Mouse (Mus musculus) left cerebral cortex, adult 18-20 months (tissue): Measurements from ENCODE around the gene Ltk. TPM values are rescaled to one million over a fixed set of nuclear protein-coding genes. Genes with fewer than 3 reads are reported as not detected.
"Not testable (repeated sequence)": the region's sequence is repeated elsewhere in the genome, so short reads cannot be mapped to it uniquely, and the experiment has no call there.

Source experiments
- DNase-seq, 2 experiments: peaks; one replicate each; pipeline ENCODE4 v3.0.0; 2021 to 2022; ENCODE audit warnings: low spot score in 2 of 2, mixed read lengths in 1 of 2
- total RNA-seq, 2 experiments: library from RNA; stranded (reverse); gene quantifications; 2 replicates each; pipeline ENCODE4 v1.2.3; 2021

Gene Ltk
- total RNA-seq, 2 experiments from 2014 or later: 21.4 to 22.9 TPM

DNA sequence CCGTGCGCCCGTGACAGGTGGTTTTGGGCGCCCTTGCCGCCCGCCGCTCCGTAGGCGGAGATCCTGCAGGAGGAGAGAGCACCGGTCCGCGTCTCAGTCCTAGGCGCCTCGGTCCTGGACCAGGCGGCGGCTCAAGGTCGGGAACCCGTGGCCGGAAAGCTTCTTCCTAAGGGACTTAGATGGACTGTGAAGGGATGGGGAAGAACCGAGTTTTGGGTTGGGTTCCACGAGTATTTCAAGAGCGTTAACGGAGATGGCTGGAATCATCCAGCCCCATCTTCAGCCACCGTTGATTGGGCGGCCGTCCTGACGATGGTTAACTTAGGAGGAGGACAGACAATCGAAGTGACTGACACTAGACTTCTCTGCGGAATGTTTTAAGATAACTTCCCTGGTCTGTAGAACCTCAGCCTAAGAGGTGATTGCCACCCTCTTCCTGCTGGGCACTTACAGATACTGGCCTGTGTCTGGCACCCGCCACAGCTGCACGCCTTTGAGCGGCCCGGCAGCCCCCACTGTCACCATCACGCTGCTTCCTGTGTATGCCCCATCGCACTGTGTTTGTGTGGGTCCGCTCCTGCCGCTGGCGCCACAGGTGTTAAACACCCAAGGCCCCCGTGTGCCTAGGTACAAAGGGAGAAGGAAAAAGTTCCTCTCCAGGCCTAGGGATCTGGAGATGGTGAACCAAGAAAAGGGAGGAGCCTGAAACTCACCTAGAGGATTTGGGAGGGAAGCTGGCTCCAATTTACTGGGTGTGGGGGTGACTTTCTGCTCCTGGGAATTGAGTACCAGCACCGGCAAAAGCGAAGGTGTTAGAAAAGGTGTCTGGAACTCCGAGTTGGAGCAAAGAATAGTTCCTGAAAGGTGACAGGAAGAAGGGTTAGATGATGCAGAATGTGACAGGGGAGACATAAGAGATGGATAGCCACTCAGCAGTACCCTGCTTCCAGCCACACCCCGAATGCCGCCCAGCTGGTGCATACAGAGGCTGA, 1.1 kb downstream of the Ltk start:
- DNase-seq: no peak

DNA sequence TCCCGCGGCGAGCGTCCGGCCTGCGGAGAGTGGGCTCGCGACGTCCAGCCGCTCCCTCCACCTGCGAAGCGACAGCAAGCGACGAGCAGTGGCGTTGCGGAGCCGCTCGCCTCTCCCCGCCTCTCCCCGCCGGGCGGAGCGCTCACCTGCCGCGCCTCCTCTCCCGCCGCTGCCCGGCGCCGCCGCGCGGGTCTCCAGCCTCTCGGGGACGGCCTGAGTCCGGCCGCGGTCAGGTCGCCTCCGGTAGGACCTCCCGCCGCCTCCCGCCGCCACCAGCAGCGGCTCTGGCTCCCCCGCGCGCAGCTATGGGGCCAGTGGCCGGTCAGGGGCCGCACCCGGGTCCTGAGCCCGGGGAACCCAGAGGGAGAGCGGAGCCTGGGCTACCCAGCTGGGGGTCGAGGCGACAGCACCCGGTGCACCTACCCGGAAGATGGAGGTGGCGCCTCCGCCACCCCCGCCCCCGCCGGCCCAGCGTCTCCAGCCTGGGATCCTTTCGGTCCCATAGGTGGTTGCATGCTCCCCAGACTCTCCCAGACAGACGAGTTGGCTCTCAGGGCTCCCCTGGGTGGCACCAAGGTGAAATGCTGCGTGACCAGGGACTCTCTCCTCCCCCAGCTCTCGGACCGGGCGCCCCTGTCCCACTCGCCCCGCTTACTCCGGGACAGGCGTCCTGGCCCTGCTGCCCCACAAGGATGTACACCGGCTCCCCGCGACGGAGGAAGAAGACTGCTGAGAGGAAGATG, 2.0 kb downstream of the Ltk start:
- DNase-seq: peak in 1 of 2 experiments; percentile 42

DNA sequence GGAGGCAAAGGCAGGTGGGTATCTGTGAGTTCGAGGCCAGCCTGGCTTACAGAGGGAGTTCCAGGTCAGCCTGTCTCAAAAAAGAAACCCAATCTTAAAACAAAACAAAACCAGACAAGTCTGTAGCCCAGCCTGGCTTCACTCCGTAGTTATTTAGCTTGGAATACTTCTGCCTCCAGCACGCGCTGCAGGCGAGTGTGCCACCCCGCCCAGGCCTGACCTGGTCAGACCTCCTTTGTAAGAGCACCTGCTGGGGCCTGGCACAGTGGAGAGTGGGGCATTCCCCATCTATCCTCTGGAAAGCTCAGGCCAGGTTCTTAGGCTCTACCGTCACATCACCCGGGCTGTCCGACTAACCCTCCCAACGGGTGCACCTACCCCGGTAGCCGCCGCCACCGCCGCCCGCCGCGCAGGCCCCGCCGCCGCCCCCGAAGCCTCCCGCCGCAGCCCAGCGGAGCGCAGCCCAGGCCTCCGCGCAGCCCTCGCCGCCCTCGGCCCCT, 2.6 kb downstream of the Ltk start:
- DNase-seq: no peak

DNA sequence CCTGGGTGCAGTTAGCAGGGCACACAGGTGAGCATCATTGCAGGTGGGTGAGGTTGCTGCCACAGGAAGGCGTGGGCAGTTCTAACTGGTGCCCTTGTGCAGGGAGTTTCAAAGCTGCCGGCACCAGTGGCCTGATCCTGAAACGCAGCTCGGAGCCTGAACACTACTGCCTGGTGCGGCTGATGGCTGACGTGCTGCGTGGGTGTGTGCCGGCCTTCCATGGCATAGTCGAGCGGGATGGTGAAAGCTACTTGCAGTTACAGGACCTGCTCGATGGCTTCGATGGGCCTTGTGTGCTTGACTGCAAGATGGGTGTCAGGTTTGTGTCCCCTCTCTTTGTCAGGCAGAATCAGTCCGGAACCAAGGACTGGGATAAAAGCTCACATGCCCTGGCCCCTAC, 11.0 kb downstream of the Ltk start:
- DNase-seq: peak; percentile 41 to 55

DNA sequence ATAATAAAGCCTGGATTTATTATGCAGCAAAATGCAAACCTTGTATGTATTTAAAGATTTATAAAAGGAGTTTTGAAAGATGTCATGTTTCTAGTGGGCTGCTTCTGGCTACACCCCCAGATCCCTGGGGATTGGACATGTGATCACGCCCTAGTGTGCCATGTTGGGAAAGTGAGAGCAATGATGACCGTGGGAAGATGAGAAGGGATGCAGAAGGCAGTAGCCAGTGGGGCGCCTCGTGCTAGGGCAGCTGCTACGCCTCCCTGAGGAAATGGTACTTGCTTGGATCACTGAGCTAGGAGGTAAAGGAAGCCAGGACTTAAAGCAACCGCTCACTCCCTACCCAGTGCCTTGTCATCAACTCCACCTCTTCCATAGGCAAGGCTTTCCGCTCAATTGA, 12.7 kb downstream of the Ltk start:
- DNase-seq: peak; percentile 72 to 83

DNA sequence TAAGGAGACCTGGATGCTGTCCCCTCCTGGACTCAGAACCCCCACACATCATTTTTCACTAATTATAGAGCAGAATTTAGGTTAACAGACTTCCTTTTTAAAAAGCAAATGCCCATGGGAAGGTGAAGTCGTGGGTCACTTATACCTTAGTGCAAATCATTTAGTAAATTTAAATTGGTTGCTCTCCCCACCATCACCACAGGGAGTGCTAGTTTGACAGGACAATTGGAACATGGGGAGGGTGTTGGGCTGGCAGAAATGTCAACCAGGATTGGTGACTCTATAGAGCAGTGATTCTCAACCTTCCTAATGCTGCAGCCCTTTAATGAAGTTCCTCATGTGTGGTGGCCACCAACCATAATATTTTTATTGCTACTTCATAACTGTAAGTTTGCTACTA, 14.9 kb downstream of the Ltk start:
- DNase-seq: no peak

DNA sequence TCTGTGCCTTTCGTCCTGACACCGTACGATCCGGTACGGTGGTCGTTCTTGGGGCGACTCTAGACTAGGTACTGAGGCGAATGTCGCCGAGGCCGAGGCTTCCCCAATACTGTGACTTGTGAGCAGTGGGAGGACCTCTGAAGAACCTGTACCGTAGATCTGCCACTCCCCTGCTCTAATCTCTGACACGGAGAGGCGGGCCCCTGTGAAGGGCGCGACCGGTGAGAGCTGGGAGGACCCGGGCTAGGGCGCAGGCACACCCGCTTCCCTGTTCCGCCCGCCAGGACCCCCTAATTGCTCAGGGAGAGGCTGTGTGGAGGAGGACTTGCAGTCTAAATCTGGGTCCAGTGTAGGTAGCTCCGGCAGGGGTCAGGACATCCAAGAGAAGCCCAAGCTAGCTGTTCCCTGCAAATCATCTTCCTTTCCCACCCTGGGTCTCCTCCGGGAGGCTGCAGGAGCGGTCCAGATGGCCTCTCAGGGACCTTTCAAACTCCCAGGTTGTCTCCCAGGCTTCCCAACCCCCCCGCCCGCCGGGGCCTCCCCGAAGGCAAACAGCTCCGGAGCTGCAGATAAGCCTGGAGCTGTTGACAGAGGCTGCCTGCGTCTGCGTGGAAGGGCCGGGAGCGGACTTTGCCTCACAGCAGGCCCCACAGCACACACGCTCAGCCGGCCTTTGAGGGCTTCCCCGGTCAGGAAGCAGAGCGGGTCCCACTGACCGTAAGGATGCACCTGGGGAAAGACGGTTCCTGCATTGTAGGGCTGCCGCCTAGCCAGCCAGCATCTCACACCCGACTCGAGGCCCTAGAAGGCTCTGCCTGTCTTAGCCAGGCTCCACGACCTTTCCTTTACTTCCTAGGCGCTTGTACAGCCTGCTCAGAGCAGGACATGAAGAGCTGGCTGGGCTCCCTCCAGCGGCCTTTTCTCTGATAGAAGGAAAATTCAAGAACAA, 15.8 kb downstream of the Ltk start:
- no peak for DNase-seq

DNA sequence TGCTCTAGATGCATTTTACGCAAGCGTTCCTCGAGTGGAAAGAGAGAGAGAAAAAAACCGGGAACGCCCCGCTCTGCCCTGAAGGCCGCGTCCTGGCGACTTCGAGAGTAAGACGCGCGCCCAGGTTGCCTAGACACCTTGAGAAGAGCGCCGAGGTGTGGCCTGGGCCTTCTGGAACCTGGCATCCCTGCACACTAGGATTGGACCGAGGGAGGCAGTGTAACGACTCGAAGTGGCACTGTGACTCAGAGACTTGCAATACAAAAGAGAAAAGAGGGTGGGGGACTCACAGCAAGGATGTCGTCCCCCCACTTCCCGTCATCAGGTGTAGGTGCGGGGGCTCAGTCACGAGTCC, 16.4 kb downstream of the Ltk start:
- no peak for DNase-seq

DNA sequence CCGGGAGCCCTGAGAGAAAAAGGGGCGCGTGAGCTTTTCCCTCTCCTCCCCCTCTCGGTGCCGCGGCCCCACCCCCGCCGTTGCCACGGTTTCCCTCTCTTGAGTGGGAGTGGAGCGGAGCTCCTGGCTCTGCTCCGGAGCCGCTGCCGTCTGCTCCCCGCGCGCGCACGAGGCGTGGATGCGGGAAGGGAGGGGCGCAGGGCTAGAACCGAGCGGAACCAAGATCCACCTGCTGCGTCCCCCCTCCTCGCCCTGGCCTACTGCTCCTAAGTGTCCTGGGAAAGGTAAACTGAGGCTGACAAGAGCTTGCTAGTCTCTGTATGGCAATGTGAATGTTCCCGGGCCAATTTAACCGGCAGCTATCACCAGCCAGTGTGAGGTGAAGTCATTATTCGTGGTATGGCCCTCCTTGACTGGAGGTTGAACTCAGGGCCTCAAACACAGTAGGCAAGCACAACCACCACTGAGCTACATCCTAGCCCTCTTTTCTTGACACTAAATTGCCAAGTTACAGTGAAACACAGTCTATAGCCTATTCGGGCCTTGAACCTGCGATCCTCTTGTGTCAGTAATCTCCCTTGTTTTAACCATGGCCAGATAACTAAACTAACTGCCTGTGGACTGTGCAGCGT, 16.9 kb downstream of the Ltk start:
- peak; percentile 74 to 81 for DNase-seq

DNA sequence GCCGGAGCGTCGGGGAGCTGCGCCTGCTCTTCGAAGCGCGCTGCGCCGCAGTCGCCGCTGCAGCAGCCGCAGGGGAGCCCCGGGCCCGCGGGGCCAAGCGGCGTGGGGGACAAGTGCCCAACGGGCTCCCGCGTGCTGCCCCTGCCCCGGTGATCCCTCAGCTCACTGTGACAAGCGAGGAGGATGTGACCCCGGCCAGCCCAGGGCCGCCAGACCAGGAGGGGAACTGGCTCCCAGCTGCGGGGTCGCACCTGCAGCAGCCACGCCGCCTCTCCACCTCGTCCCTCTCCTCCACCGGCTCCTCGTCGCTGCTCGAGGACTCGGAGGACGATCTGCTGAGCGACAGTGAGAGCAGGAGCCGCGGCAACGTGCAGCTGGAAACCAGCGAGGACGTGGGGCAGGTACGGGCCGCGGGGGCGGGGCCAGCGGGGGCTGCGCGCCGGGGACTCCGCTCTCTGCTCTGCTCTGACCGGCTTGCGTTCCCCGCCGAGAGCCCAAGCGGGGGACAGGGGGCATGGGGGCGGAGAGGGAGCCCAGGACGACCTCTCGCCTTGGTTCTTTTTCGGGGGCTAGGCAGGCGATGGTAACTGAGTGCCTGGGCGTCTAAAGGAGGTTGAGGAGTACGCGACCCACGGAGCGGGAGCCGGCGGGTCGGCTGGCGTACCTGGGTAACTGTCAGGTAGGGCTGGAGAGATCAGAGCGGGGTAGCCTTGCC, 17.6 kb downstream of the Ltk start:
- DNase-seq: peak; percentile 53 to 61

DNA sequence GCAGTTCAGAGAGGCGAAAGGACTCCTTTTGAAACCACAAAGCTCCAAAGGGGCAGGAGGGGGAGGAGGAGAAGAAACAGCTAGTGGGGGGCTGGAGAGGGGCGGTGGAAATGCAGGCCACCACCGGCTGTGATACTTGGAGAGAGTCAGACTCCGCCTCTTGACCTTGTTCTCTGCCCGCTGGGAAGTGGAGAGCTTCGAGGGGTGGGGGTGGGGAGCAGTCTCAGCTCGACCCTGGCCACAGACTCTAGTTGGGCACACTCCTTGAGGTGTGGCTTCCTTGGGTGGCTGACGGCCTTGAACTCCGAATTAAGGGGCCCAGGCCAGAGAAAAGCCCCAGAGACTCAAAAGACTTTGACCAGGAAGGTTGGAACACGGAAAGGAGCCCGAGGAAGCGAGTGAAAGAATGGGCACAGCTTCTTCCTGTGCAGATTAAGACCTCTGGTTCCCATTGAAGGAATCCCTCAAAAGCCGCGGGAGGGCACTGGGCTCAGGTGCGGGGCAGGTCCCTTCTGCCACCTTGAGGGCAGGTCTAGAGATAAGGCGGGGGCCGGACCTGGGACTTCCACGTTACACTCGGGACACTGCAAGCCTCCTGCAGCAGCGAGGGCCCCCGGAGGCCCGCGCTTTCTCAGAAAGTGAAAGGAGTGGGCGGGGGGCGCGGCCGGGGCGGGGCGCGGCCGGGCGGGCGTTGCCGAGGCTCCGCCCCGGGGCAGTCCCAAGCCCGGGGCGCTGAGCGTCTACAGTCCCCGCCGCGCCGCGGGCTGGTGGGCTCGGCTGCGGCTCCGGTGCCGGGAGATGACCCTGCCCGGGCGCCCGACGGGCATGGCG, 18.4 kb downstream of the Ltk start, which contains the start of gene Itpka:
Gene Itpka, plus strand, starts transcription at position 757 of the 831 bp plus-strand sequence.
- DNase-seq: peak; percentile 50 to 65

DNA sequence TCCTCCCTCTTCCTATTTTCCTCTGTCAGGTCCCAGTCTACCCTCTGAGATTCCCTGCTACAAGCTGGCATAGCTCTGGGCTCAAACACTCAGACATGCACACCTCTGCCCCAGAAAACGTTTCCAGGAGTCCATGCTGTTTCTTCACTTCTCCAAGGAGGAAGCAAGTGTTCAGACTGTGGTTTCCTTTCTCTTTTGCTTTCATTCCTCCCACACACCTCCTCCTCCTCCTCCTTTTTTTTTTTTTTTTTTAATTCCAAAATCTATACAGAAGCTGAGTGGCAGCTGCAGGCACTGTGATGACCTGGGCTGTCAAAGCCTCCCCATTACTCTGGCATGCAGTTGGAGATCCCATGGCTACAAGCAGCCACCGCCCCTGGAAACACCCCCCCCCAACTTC, 19.7 kb downstream of the Ltk start:
- DNase-seq: no peak

DNA sequence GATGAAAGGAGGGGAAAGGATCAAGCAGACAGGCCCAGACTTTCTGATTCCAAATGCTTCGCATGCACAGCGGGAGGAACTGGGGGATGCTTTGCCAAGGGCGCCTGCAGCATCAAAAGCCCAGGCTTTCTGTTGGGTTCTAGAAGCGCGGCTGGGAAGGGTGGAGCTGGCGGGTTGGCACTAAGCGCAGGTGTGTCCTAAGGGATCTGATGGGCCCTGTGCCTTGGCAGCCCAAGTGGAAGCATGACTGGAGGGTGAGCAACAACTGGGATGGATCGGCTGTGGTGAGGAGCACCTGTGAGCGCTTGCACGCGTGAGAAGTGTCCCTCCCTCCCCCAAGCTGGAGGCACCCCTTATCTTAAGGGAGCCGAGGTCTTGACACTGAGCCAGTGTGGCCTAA, 23.1 kb downstream of the Ltk start:
- DNase-seq: no peak

DNA sequence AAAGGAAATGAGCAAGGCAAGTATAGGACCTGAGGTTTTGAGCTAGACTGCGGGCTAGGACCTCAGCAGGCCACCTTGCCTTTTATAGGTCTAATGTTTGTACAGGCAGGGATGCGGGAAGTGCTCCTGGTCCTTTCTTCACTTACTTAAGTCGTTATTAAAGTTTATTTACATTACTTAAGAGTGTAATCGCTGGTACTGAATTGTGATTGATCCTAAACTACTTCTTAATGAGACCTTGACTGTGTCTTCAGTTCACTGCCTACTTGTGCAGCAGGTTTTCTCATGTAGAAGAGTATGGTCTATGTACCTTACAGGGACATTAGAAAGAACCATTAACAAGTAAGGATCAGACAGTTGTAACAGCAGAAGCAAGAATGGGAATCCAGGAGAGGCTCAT, 29.5 kb downstream of the Ltk start:
- no peak for DNase-seq

DNA sequence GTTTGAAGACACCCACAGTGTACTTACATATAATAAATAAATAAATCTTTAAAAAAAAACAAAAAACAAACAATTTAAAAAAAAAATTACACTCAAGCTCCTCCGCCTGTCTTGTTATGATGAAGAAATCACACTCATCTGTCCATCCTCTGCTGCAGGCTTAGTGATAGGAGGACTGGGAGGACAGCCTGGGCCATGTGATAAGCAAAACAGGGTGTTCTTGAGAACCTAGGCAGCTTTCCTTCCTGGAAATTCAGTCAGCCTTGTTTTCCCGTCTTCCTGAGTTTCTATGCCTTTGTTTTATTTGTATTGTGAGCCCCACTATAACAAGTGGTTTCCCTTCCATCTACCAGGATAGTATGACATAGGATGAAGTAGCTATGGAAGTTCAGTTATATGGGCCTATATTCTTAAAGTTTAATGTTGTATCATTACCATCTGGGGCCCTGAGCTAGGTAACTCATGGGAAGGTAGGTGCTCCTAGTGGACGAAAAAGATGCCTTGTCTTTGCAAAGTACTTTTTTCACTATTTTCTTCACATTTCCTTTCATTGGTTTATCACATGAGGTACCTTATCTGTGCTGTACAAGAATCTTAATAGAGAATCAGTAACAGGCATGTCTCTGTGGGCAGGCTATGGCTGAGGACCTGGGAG, 32.3 kb downstream of the Ltk start:
- DNase-seq: no peak

DNA sequence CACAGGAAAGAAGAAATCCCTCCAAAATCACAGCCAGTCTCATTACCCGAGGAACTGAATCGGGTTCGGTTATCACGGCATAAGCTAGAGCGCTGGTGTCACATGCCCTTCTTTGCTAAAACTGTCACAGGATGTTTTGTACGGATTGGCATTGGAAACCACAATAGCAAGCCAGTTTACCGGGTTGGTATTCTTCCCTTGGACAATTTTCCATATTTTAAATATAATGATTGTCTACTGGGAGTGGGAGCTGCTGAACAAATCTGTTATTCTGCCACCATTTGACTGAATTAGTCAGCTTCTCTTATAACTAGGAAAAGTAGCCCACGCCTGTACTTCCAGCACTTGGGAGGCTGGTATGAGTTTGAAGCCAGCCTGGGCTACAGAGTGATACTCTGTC, 39.2 kb downstream of the Ltk start:
- no peak for DNase-seq

DNA sequence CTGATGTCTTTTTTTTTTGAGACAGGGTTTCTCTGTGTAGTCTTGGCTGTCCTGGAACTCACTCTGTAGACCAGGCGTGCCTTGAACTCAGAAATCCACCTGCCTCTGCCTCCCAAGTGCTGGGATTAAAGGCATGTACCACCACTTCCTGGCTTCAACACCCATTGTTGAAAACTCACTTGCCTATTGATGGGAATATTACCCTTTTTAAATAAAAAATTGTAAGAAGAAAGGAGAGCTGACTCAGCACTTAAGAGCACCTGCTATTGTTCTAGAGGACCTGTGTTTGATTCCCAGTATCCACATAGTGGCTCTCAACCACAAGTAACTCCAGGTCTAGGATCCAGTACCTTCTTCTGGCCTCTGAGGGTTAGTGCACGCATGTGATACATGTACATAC, 44.4 kb downstream of the Ltk start:
- DNase-seq: not testable (repeated sequence)

DNA sequence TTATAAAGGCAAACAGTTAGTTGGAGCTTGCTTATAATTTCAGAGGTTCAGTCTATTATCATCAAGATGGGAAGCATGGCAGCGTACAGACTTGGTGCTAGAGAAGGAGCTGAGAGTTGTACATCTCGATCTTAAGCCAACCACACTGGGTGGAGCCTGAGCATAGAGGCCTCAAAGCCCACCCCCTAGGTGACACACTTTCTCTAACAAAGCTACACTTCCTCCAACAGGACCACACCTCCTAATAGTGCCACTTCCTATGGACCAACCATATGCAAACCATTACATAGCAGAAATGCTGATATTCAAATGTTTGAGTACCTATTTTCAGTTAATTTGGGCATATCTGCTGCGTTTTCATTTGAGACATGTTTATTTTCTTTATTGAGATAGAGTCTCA, 50.2 kb downstream of the Ltk start:
- no peak for DNase-seq
